Mouse (Mus musculus) inflammation-experienced regulatory T-cells (primary cell): Measurements from ENCODE around the gene Hilpda. TPM values are rescaled to one million over a fixed set of nuclear protein-coding genes. Genes with fewer than 3 reads are reported as not detected.

Experiments used
- polyA plus RNA-seq, 2 experiments: library from polyadenylated mRNA; unstranded; fragments of 100-300 nt; shearing (Covaris generic); gene quantifications; one replicate each; pipeline ENCODE4 v1.2.1; 2017

The Hilpda gene
- polyA plus RNA-seq: 10 to 100 TPM; 30.8 to 33.0 TPM

DNA sequence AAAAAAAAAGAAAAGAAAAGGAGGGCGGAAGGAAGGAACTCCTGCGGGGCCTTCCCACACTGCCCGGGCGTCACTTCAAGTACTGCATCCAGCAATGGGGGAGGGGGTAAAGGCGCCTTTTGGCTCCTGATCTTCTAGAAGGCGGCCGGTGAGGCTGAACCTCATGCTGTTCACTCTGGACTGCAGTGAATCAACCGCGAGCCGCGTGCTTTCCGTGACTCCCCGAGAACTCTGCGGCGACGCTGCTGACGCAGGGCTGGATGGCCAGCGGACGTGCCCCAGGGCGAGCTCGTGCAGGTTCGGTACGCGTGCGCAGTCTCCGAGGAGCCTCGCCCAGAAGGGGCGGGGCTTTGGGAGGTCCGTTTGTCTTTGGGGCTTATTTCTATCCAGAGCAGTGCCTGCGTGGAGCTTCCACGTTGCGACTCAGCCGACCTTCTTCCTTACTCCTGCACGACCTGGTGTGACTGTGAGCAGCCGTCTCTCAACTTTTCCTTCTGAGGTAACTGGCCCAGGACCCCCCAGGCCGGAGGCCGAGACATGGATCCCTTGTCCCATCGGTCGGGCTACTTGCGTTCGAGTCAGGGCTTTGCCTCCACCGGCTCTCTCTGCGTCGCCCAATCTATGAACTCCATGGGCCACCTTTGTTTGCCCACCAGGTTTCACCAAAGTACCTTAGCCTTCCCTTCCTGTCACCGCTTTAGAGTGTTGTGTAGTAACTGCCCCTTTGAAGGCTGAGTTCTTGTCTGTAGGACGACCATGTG is at the start of gene Hilpda:
Gene Hilpda (plus strand): TSS at position 177 of the 761 bp plus-strand sequence.

GRCm38 (mm10) chr6:29279293-29279692 is 7.0 kb downstream of the Hilpda start, which contains the start of gene Fam71f2:
Fam71f2 (plus strand) TSS chr6:29279593.

DNA sequence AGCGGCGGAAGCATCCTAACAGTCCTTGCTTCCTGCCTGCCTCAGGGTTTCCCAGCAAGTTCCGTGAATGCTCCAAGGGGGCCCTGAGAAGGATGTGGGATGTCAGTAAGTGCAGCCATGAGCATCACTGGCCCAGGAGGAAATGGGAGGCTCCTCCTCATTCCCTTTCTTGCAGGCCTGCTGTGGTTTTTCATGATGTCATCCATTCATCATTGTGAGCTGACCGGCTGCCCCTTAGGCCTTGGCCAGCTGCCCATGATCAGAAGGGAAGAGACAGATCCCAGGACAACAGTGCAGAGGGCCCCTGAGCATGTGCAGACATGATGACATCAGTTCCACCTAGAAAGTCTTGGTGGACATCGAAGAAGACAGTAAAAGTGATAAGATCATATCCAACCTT is 46.6 kb downstream of the Hilpda start, which contains the start of gene Fam71f1:
Gene Fam71f1 (plus strand): TSS at position 262 of the 400 bp plus-strand sequence.

Other genes starting within 250 kb of the Hilpda start
- gene Lep, start 212.3 kb upstream of the Hilpda start, polyA plus RNA-seq: 1 to 10 TPM in 1 of 2 experiments, under 1 TPM in 1; 0.16 to 2.7 TPM
- gene Rbm28, start 107.5 kb upstream of the Hilpda start, polyA plus RNA-seq: 10 to 100 TPM; 57.4 to 62.9 TPM
- gene Prrt4, start 92.9 kb upstream of the Hilpda start, polyA plus RNA-seq: under 1 TPM; 0.22 to 0.34 TPM
- 100 to 1,000 TPM in 1 of 2 experiments, 10 to 100 TPM in 1; 68.5 to 112 TPM for gene Impdh1, start 56.1 kb upstream of the Hilpda start, polyA plus RNA-seq
- gene Fam71f2, start 7.1 kb downstream of the Hilpda start, polyA plus RNA-seq: 1 to 10 TPM in 1 of 2 experiments, not detected in 1; 2.7 TPM
- not detected for gene Fam71f1, start 46.7 kb downstream of the Hilpda start, polyA plus RNA-seq
- 100 to 1,000 TPM in 1 of 2 experiments, 10 to 100 TPM in 1; 83.5 to 120 TPM for gene Calu, start 75.6 kb downstream of the Hilpda start, polyA plus RNA-seq
- gene Opn1sw, start 116.0 kb downstream of the Hilpda start, polyA plus RNA-seq: 1 to 10 TPM in 1 of 2 experiments, under 1 TPM in 1; 0.10 to 1.1 TPM
- 1 to 10 TPM; 2.0 to 5.2 TPM for gene Ccdc136, start 123.8 kb downstream of the Hilpda start, polyA plus RNA-seq
- gene Flnc, start 160.8 kb downstream of the Hilpda start, polyA plus RNA-seq: under 1 TPM; 0.06 to 0.34 TPM
- gene Atp6v1f, start 195.2 kb downstream of the Hilpda start, polyA plus RNA-seq: 100 to 1,000 TPM; 317 to 338 TPM
- gene Atp6v1fnb, start 198.9 kb downstream of the Hilpda start, polyA plus RNA-seq: under 1 TPM in 1 of 2 experiments, not detected in 1; 0.78 TPM
- gene Kcp, start 235.5 kb downstream of the Hilpda start, polyA plus RNA-seq: 1 to 10 TPM in 1 of 2 experiments, under 1 TPM in 1; 0.40 to 5.9 TPM